Mouse (Mus musculus) c-Kit-positive CD71-negative TER-119-negative erythroid progenitor cells, embryonic 14.5 days (primary cell): Measurements from ENCODE around the gene Syne4.
A peak's percentile ranks its signal among the peaks of the same experiment; 100 is the strongest.

Source experiments
- DNase-seq: peaks from one replicate; pipeline ENCODE4 v3.0.0-alpha.2; 2013; ENCODE audit warnings: low read depth

Syne4 gene

DNA sequence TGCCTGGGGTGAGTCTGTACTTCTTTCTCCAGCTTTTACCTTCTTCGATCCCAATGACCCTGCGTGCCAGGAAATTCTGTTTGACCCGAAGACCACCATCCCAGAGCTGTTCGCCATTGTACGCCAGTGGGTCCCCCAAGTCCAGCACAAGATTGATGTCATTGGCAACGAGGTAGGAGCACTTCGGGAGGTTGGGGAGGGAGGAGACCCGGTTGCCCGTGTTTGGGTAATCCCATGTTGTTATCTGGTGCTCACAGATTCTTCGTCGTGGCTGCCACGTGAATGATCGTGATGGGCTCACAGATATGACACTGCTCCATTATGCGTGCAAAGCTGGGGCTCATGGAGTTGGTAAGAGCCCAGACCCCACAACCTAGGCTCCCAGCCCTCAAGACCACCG, 17.8 kb upstream of the Syne4 start:
- DNase-seq, result no peak

DNA sequence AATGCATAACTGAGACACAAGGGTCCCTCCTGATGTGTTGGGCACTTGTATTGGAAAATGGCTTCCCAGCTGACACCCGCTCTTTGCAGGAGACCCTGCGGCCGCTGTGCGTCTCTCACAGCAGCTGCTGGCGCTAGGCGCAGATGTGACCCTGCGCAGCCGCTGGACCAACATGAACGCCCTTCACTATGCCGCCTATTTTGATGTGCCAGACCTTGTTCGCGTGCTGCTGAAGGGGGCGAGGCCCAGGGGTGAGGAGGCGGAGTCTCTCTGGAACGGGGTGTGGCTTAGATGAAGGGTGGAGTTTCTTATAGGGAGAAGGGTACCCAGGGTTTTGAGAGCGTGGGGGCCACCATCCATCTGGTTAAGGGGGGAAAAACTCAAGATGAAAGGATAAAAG, 17.3 kb upstream of the Syne4 start:
- no peak for DNase-seq

DNA sequence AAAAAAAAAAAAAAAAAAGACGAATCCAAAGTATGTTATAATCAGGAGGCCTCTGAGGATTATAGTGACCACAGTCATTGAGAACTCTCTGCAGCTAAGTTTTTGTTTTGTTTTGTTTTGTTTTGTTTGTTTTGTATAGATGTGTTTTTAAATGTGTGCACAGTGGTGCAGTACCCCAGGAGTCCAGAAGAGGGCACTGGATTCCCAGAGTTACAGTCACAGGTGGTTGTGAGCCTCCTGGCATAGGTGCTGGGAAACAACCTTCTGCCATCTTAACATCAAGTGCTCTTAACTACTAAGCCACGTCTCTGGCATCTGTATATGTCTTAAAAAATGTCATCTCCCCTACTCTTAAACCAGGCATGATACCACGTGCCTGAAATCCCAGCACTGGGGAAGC, 13.7 kb upstream of the Syne4 start:
- DNase-seq, result no peak

DNA sequence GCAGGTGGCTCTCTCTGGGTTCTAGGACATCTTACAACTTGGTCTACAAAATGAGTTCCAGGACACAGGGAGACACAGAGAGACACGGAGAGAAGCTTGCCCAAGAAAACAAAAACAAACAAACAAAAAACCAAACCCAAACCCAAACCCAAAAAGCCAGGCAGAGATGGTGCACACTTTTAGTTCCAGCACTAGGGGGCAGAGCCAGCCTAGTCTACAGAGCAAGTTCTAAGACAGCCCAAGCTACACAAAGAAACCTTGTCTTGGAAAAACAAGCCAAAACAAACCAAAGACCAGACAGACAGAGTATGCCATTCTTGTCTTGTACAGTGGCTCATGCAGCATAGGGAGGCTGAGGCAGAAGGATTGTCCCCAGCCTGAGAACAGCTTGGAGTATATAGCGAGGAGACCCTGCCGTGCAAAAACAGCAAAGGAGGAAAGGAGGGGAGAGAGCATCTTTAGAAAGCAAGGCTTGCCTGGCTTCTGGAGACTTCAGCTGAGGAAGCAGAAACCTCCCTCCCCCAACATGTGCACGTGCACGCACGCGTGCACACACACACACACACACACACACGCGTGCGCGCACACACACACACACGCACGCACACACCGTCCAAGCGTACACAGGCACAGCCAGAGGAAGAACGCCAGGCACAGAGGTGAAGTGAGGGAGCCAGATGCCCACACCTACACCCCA, 8.4 kb upstream of the Syne4 start:
- DNase-seq, result no peak

DNA sequence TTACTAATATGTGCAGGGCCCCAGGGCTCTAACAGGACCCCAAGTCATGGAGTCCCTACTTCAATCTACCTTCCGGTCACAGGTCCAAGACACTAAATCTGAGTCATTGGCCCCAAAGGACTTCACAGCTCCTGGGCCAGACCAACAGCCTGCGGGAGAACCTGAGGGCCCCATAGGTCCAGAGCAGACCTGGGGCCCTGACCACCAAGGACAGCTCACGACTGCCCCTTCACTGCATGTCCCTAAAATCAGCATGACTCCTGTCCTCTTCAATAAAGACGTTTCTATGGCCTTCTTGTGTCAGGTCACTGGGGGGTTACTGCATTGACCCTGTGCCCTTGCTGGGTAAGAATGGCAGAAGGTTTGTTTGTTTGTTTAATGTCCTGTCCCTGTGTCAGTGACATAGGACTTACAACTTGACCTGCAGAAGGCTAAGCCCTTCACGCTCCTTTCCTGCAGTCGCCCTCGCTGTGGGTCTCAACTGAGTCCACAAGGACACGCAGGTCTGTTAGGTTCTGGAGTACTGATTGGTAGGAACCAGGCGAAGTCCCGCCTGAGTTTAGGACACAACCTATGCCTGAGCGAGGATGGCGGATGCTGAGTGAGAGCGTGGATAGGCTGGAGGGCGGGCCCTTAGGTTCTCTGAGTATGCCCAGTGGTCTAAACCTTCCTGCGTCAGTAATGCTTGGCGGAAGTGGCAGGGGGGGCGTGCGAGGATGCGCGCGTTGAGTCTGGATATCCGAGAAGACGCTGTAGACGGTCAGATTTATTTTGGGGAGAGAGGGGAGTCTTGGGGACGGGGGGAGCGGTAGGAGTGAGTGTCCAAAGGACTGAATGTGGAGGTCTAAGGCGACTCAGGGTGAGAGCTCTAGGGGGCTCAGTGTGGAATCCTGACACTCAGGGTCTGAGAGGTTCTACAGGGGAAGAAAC, 6.3 kb upstream of the Syne4 start, which contains the start of gene Alkbh6:
Alkbh6 (plus strand) TSS at position 642 of the 930 bp plus-strand sequence.
- peak; percentile 88 for DNase-seq

DNA sequence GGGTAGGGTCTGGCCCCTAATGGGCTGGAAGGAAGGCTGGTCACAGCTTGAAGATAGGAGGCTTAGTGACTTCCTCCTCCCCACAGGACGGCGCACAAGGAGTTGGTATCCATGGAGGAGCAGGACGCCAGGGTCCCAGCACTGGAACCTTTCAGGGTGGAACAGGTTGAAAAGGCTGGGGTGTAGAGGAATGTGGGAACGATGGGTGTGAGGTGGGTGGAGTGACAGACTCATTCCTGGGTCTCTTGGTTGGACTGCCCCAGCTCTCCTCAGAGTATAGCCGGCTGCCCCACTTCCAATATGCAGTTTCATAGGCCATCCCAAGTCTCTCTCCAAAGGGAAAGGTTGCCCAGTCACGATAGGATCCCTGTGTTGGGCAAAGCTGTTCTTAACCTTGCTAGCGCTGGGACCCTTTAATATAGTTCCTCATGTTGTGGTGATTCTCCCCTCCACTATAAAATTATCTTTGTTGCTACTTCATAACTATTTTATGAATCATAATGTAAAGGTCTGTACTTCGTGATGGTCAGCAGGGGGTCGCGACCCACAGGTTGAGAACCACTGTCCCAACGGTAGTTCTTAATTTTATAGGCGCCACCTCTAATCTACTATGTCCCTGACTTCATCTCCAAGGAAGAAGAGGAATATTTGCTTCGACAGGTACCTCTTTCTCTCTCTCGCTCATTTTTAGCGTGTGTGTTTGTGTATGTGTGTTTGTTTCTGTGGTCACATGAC, 5.0 kb upstream of the Syne4 start:
- DNase-seq, result no peak

DNA sequence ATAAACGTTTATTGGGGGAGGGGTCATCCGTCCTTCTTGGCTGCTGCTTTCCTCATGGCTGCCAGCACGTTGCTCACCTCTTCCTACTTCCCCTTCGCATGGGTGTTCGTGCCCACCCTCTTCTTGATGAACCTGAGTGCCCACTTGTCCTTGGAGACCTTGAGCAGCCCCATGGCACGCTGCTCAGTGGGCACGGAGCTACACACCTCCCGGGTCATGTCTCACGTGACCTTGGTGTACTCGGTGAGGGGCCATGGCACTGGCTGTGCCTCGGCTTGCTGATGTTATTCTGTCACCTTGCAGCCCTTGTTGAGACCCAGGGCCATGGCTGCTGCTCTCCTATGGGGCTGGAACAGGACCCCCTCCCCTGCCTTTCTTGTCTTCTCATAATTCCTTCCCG, 4.5 kb upstream of the Syne4 start:
- DNase-seq, result no peak

DNA sequence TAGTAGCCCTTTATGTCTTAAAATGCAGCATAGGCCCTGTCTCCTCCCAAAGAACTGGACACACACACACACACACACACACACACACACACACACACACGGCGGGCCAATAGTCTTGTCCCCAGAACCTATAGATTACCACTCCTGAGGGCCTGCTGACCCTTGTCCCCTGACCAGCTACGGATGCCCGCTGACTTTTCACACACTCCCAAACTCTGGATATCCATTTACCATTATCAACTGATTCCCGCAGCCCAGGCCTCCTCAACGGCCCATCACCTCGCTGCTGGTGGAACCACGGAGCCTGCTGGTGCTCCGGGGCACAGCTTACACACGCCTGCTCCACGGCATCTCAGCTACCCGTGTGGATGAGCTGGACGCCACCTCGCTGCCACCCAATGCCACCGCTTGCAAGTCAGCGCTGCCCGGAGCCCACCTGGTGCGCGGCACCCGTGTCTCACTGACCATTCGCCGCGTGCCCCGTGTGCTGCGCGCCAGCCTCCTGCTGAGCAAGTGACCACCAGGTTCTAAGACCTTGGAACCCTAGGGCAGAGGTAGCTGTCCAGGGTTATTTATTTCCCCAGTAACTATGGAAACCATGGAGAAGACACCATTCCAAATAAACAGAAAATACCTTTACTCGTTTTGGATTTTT, 814 bp upstream of the Syne4 start:
- DNase-seq, result no peak

DNA sequence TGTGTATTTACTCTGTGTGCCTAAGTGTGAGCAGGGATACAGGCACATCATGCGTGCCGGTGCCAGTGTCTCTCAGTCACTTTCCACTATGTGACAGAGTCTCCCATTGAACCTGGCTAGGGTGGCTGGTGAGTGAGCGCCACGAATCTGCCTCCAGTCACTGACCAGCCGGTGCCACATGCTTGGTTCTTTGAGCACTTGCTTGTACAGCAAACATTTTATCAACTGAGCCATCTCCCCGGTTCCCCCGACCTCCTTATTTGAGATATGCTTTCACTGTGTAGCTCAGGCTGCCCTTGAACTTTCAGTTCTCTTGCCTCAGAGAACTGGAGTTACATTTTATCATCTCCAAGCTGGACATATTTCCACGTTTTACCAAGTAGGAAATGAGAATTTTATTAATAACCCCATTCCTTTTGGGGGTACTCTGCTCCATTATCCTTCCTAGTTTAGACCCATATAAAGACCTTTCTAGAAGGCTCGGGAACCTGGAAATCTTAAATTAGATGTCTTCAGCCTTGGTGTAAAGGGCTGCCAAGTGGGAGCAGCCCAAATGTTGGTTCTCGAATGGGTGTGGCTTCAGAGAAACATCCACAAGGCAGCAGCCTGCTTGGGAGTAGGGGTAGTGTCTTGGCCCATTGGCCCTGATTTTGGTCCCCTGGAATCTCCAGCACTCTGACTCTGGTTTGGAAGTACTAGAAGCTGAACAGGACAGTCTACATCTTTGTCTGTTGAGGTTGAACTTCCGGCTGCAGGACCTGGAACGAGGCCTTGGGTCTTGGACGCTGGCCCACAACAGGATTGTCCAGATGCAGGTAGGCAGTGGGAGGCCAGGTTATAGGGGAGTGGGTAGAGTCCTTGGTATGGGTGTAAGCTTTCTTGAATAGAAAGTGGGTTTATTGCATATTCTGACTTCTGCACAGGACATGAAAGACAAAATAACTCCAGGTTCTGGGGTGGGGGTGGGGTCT, 1.2 kb downstream of the Syne4 start:
- no peak for DNase-seq

DNA sequence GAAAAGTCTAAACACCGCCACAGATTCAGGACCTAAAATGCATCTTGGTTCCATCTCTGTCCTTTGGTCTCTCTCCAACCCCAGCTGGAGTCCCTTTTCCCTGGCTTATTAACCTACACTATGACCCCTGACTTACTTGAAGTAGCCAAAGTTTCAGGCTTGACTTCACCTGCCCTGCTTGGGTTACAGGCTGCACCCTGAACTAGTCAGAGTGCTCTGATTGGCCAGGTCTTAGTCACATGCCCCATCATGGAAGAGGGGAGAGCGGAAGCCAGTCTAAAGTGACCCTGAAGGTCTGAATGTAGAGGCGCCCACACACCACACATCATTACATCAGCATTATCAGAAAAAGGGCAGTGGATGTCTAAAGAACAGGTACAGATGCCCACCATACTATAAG, 3.5 kb downstream of the Syne4 start:
- DNase-seq, result no peak

DNA sequence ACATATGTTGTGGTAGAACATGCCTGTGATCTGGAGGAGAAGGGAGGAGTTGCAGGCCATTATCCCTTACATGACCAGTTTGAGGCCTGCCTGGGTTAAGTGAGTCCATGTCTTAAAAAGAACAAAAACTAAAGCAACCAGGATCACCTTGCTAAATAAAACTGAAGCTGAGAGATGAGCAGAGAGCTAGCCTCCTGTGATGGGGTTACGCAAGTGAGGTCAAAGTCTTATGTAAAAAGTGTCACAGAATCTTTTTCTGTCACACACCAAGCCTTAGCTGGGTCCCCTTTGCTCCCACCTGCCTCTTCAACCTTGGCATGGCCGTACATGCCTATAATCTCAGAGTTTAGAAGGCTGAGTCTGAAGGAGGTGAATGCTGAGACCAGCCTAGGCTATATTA, 6.3 kb downstream of the Syne4 start:
- DNase-seq, result no peak

DNA sequence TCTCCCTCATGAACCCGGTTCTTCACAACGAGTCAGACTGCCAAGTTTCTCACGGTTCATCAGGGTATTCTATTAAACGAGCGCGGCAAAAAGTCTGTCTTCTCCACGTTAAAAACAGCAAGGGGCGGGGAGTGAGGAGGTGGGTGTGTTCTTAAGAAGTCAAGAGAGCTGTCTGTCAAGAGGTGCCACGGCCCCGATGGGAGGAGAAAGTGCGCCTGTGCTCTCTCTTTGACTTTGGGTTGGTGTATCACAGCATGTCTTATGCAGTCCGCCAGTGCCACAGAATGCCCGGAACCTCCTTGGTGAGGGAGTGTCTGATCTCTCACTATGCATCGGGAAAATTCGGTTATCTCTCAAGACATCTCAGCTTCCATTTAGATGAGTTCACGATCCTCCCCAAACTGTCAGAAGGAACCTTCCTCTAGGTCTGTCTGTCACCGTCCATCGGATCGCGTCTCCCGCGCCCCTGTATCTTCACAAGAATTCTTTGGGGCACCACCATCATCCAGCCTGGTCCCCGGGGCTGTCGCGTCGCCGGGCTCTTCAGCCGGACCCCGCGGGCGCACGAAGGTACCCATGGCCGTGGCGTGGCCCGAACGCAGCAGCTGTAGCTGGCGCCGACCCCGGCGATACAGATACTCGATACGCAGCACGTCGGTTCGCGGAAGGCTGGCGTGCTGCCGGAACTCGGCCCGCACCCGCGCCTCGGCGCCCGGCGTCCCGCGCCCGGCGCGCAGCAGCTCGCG, 7.1 kb downstream of the Syne4 start, which contains the start of gene E130208F15Rik:
E130208F15Rik (plus strand) TSS at position 202 of the 746 bp plus-strand sequence.
- peak; percentile 80 for DNase-seq

DNA sequence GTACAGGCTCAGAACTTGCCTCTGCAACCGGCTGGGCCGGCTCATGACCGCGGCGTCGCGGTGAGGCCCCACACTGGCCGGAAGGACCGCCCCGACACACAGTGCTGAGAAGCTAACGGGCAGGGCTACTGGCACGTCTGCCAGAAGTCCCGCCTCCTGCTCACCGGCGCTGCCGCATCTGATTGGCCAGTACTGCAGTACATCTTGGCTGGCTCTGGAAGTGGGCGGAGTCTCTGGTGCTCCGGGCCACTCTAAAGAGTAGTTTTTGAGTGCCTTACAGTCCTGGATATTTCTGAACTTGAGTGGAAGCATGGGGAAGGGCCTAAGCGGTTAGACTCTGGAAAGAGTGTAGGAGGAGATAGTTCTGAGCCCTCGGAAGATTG, 7.7 kb downstream of the Syne4 start:
- DNase-seq, result peak; percentile 87

DNA sequence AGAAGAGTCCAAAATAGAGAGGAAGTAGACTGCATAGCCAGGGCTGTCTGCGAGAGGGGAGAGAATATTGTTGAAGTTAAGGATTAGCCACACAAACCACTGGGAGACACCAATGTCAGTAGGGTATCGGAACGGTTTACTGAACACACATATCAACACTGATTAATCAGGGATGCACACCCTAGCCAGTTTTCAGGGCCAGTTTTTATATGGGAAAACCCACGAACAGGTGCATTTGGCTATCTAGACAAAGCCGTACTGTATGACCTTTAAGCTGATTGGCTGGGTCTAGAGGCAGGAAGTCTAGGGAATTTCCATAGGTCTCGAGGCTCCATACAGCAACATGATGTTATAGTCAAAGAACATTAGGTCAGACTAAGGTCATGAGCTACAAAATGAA, 8.3 kb downstream of the Syne4 start:
- DNase-seq, result no peak

DNA sequence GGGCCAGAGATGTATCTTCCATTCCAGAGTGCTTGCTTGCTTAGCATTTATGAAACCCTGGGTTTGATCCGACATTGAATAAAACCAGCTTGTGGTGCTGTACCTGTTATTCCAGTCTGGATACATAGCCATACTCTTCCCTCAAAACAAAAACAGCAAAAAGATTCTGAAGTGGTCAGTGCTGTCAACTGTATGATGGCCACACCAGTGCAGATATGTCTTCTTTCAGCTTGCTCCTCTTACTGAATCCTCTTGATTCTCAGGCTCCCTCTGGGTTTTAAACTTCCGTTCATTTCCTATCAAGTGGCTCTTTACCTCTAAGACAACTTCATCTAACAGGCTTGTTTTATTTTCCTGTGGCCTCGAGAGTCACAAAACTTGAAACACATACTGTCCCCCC, 9.2 kb downstream of the Syne4 start, which contains the start of gene Sdhaf1:
Sdhaf1 (minus strand) TSS at position 101 of the 400 bp plus-strand sequence.
- DNase-seq, result no peak

DNA sequence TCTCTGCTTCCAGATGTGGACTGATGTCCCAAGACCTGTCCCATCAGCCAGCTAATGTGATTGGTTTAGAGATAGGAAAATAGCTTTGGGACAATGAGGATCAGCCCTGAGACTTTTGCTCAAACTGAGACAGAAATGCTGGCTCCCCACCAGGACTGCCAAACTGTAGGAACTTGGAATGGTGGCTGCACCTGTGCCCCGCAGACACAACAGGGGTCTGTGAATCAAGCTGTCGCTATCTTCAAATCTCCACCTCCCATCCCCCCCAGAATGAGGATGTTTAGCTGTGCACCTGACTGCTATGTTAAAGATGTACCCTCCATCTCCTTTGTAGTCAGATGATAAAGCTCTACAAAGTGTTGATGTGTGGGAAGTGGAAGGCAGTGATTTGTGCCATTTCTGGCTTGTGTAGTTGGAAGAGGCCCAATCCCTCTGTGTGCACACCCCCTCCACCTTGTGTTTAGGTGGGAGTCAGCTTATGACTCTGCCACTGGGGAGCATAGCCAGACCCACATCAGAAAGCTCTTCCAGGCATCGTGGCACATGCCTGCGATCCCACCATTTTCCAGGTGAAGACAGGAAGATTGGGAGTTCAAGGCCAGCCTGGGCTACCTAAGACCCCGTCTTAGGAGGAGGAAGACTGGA, 9.8 kb downstream of the Syne4 start:
- DNase-seq, result no peak

DNA sequence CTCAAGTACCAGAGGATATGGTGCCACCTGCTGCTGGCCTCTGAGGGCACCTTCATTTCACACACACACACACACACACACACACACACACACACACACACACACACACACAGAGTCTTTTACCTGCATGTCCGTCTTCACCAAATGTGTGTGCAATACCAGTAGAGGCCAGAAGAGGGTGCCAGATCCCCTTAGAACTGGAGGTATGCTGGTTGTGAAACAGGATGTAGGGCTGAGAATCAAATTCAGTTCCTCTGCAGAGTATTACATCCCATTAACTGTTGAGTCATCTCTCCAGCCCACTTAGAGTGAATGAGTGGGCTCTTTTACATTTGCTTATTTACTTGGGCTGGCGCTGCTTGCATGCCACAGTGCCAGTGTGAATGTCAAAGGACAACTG, 10.8 kb downstream of the Syne4 start:
- peak; percentile 83 for DNase-seq

DNA sequence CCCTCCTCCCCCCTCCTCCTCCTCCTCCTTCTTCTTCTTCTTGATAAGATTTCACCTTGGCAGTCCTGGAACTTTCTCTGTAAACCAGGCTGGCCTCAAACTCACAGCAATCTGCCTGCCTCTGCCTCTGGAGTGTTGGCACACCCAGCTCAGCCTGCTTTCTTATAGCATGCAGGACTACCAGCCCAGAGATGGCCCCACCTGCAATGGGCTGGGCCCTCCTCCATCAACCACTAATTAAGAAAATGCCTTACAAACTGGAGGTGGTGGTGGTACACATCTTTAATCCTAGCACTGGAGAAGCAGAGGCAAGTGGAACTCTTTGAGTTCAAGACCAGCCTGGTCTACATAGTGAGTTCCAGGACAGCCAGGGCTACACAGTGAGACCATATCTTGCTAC, 11.8 kb downstream of the Syne4 start:
- DNase-seq, result no peak

DNA sequence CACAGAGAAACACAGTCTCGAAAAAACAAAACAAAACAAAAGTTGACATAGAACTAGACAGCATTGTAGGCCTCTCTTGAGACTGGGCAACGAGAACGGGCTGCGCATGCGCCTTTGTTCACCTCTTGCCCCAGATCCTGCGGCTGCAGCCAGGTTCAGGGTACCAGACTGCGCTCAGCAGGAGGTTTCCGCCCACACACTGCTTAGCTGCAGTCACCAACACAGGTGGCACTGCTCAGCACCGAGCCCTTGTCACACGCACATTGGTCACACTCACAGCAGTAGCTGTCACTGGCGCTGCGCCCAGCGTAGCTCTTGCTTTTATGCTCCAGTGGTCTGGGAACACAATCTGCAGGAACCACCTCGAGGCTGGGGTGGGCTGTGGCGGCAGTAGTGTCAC, 12.5 kb downstream of the Syne4 start:
- DNase-seq, result no peak

DNA sequence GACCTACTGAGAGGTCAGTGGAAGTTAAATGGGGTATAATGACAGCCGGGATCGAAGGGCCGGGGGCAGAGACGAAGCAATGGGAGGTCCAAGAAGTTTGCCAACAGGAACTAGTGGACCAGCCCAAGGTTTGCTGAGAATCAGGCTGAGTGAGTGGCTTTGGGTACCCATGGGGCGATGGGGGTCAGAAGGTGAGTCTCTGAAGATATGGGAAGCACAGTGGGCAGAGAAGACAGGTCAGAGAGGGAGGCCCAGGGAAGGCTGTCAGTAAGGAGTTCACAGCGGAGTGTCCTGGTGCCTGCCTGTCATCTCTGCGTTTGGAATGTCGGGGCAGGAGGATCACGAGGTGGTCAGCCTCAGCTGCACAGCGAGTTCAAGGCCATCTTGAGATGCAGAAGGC, 13.8 kb downstream of the Syne4 start:
- no peak for DNase-seq
